Mouse (Mus musculus): Measurements from ENCODE around the gene Rp2. TPM values are rescaled to one million over a fixed set of nuclear protein-coding genes. Genes with fewer than 3 reads are reported as not detected.

Gene Rp2
- 54.5 TPM for polyA plus RNA-seq (2014; fragmentation: Illumina TruSeq; extraction: RNeasy Lipid Tissue Mini Kit (QIAGEN cat#74804); ENCODE audit: low read depth, low replicate concordance)

GRCm38 (mm10) chrX:20364391-20365365 lies at the start of gene Rp2:
Gene Rp2 (plus strand): TSS chrX:20364481.

GRCm38 (mm10) chrX:20425140-20425838 lies 61.0 kb downstream of the Rp2 start, which contains the start of gene Jade3:
Gene Jade3 (plus strand): TSS chrX:20425688.

Other genes with a start within 250 kb of the Rp2 start
- 3.4 TPM for gene Slc9a7, start 72.7 kb upstream of the Rp2 start, polyA plus RNA-seq (2014; fragmentation: Illumina TruSeq; extraction: RNeasy Lipid Tissue Mini Kit (QIAGEN cat#74804); ENCODE audit: low read depth, low replicate concordance)
- 11.6 TPM for gene Jade3, start 61.2 kb downstream of the Rp2 start, polyA plus RNA-seq (2014; fragmentation: Illumina TruSeq; extraction: RNeasy Lipid Tissue Mini Kit (QIAGEN cat#74804); ENCODE audit: low read depth, low replicate concordance)
- 15.3 TPM for gene Rgn, start 185.3 kb downstream of the Rp2 start, polyA plus RNA-seq (2014; fragmentation: Illumina TruSeq; extraction: RNeasy Lipid Tissue Mini Kit (QIAGEN cat#74804); ENCODE audit: low read depth, low replicate concordance)